Mouse (Mus musculus) E14TG2a.4 (cell line): ENCODE measurements at regions not wholly inside any gene's neighbourhood (a gene's known extent, or its start where the extent isn't known, plus 50 kb on each side); places are given as distances from the start of the nearest gene placed in this dataset.

ENCODE experiments used
- CTCF ChIP-seq: conservative IDR thresholded peaks from 2 replicates; pipeline ENCODE4 v1.5.1; 2014; ENCODE audit warnings: low read length
- POU5F1 ChIP-seq: IDR thresholded peaks from 2 replicates; pipeline ENCODE4 v1.6.1; 2014; ENCODE audit warnings: low read length, borderline replicate concordance

- no peak for TF ChIP-seq CTCF
- no peak for TF ChIP-seq POU5F1
Observed at GRCm38 (mm10) chr7:142593729-142594375, 61.4 kb downstream of the Mrpl23 start.
